28 mouse cellular contexts compared by ENCODE assay signal in genomic region chr9:106739962-106740361, GRCm38 (mm10). TPM values are rescaled to one million over a fixed set of nuclear protein-coding genes. Genes with fewer than 3 reads are reported as not detected.
DNase-seq lines count a peak whose midpoint lies in the region; ATAC-seq lines count a peak whose summit lies in the region.
"Had no signal": no experiment of that assay in that cellular context is flagged by ENCODE, and none has a peak within 500 bp of the region (broad histone marks: within the 10 kb centered on the region; RNA-seq: fewer than 3 reads in every experiment).

No protein-coding gene starts in this region.

- 93% methylated on average over 1 of the region's 1 CpGs for WGBS in heart, embryonic 12.5 days

- ATAC-seq in heart, embryonic 12.5 days (ENCODE audit: insufficient number of reproducible peaks, low FRiP score) = no peak
- ATAC-seq: CD4-positive, CD25-positive, alpha-beta regulatory T cell, adult 4 months; forebrain, embryonic 14.5 days; forebrain, postnatal 0 days; hindbrain, postnatal 0 days; inflammation-experienced regulatory T-cells, adult 6 months; intestine, embryonic 16.5 days had no signal

- no peaks in the 10 kb centered on the region for H3K4me1 ChIP-seq in heart, embryonic 12.5 days (replicated peaks)
- H3K4me1 ChIP-seq: embryonic facial prominence, embryonic 12.5 days; embryonic facial prominence, embryonic 15.5 days; heart, embryonic 13.5 days had no signal

- no peaks in the 10 kb centered on the region for H3K27me3 ChIP-seq in heart, embryonic 12.5 days (replicated peaks)
- H3K27me3 ChIP-seq: embryonic facial prominence, embryonic 12.5 days; embryonic facial prominence, embryonic 15.5 days; heart, embryonic 13.5 days had no signal

- H3K36me3 ChIP-seq in heart, embryonic 12.5 days = peaks cover 6% of the 10 kb centered on the region; the same call in 1 of the 2 replicates
- H3K36me3 ChIP-seq: embryonic facial prominence, embryonic 12.5 days; embryonic facial prominence, embryonic 15.5 days; heart, embryonic 13.5 days had no signal

- no peak overlapping the region for H3K4me2 ChIP-seq in heart, embryonic 12.5 days
- H3K4me2 ChIP-seq: embryonic facial prominence, embryonic 12.5 days; embryonic facial prominence, embryonic 15.5 days; heart, embryonic 13.5 days; hindbrain, embryonic 14.5 days had no signal

- no peak overlapping the region for H3K9ac ChIP-seq in heart, embryonic 12.5 days
- H3K9ac ChIP-seq: embryonic facial prominence, embryonic 12.5 days; embryonic facial prominence, embryonic 15.5 days; forebrain, postnatal 0 days; heart, embryonic 13.5 days; hindbrain, embryonic 14.5 days had no signal

- peak; percentile 8 for DNase-seq in heart, adult 11 months
- peak; percentile 64 for DNase-seq in ES-CJ7 (ENCODE audit: low read depth, low spot score)
- peak; percentile 35 for DNase-seq in R1 (ENCODE audit: low read depth, low spot score)
- DNase-seq in brain, adult 2 months (ENCODE audit: low read depth, low spot score) = peak; percentile 8
- DNase-seq in kidney, postnatal 10 days = no peak
- no peak for DNase-seq in gastrocnemius, postnatal 10 days
- no peak for DNase-seq in yolk sac, embryonic 10.5 days (ENCODE audit: low spot score)
- DNase-seq: adrenal gland, postnatal 10 days; cerebellum, adult 11 months; cerebellum, adult 2 months; cerebellum, adult 9-11 months; cerebellum, postnatal 25 days; forebrain, postnatal 0 days; gastrocnemius, postnatal 14 days; heart, adult 18-20 months; heart, postnatal 14 days; heart, postnatal 4 days; kidney, adult 18-20 months had no signal

- H3K4me3 ChIP-seq in heart, embryonic 12.5 days = no peak overlapping the region
- H3K4me3 ChIP-seq: embryonic facial prominence, embryonic 12.5 days; embryonic facial prominence, embryonic 15.5 days; heart, embryonic 13.5 days had no signal

- 0 out of 2 replicates have a peak, but pooled peaks cover 3% of the 10 kb centered on the region for H3K9me3 ChIP-seq in heart, embryonic 12.5 days (replicated peaks)
- H3K9me3 ChIP-seq: embryonic facial prominence, embryonic 12.5 days; embryonic facial prominence, embryonic 15.5 days; heart, embryonic 13.5 days had no signal

- no peak overlapping the region for H3K27ac ChIP-seq in heart, embryonic 12.5 days (ENCODE audit: poor library complexity, severe bottlenecking)
- H3K27ac ChIP-seq: embryonic facial prominence, embryonic 12.5 days; embryonic facial prominence, embryonic 15.5 days; heart, embryonic 13.5 days; hindbrain, embryonic 14.5 days; hindbrain, postnatal 0 days had no signal

RNA-seq across cellular contexts. Expression of gene Rad54l2, which starts 49.0 kb away (rescaled TPM):
- polyA plus RNA-seq in heart, embryonic 12.5 days (2016; fragmentation: Nextera tagmentation; extraction: Ambion mirVana) = 3.9 and 5.3 TPM in 2 replicates
- 10 to 100 TPM in 1 of 2 experiments, 1 to 10 TPM in 1; 8.5 to 11.5 TPM for total RNA-seq in gastrocnemius, postnatal 10 days (2021)

RNA-seq across cellular contexts. Expression of gene Tex264, which starts 54.2 kb away (rescaled TPM):
- polyA plus RNA-seq in heart, embryonic 12.5 days (2016; fragmentation: Nextera tagmentation; extraction: Ambion mirVana) = 37.3 and 39.4 TPM in 2 replicates
- total RNA-seq in gastrocnemius, postnatal 10 days (2021) = 10 to 100 TPM; 18.9 to 21.7 TPM

Comparison
In these comparisons a context has a peak if more than half of its experiments do, and no peak if none do; other contexts are left out.
1. DNase-seq: peak in heart, adult 11 months (single experiment), ES-CJ7 (single experiment), R1 (single experiment) and brain, adult 2 months (single experiment); none in kidney, postnatal 10 days (single experiment), gastrocnemius, postnatal 10 days (single experiment) and yolk sac, embryonic 10.5 days (single experiment).